Mouse (Mus musculus): ENCODE data around the gene Egfr. TPM values are rescaled to one million over a fixed set of nuclear protein-coding genes. Genes with fewer than 3 reads are reported as not detected.

Gene Egfr
- polyA plus RNA-seq, 1 experiment from 2014 or later: 1.3 TPM

- no peak overlapping the region for H3K4me3 ChIP-seq (ENCODE audit: low read depth, low read length)
- H3K9me3 ChIP-seq (replicated peaks; ENCODE audit: control insufficient read depth, low read length): no peaks in the 10 kb centered on the region
- no peaks in the 10 kb centered on the region for H3K4me1 ChIP-seq (ENCODE audit: control insufficient read depth, low read depth, low read length)
- H3K36me3 ChIP-seq (ENCODE audit: control insufficient read depth, insufficient read depth): no peaks in the 10 kb centered on the region
- no peak overlapping the region for H3K27ac ChIP-seq (ENCODE audit: low read length)
- no peak for ATAC-seq (ENCODE audit: low read depth)
- no peak overlapping the region for H3K4me2 ChIP-seq (ENCODE audit: low read depth, low read length)
- H3K27me3 ChIP-seq (ENCODE audit: control insufficient read depth, insufficient read depth, low read depth, low read length): no peaks in the 10 kb centered on the region
- H3K9ac ChIP-seq (ENCODE audit: low read depth, low read length): no peak overlapping the region
Measured at GRCm38 (mm10) chr11:16888086-16888485, 136.1 kb downstream of the Egfr start.

GRCm38 (mm10) chr11:16895441-16896356 lies 143.7 kb downstream of the Egfr start:
- 68% methylated on average over 13 of the region's 13 CpGs for WGBS (ENCODE audit: insufficient replicate concordance)
- Histone ChIP-seq H3K36me3 (ENCODE audit: control insufficient read depth, insufficient read depth) (no peaks in the 10 kb centered on the region), H3K4me3 (ENCODE audit: low read depth, low read length) (no peak overlapping the region), H3K27ac (ENCODE audit: low read length) (no peak overlapping the region), H3K4me2 (ENCODE audit: low read depth, low read length) (no peak overlapping the region), H3K4me1 (ENCODE audit: control insufficient read depth, low read depth, low read length) (no peaks in the 10 kb centered on the region), H3K27me3 (ENCODE audit: control insufficient read depth, insufficient read depth, low read depth, low read length) (no peaks in the 10 kb centered on the region), H3K9ac (ENCODE audit: low read depth, low read length) (no peak overlapping the region), H3K9me3 (replicated peaks; ENCODE audit: control insufficient read depth, low read length) (no peaks in the 10 kb centered on the region)
- no peak for ATAC-seq (ENCODE audit: low read depth)

GRCm38 (mm10) chr11:16897681-16898080 lies 145.7 kb downstream of the Egfr start:
- no peaks in the 10 kb centered on the region for H3K27me3 ChIP-seq (ENCODE audit: control insufficient read depth, insufficient read depth, low read depth, low read length)
- no peaks in the 10 kb centered on the region for H3K4me1 ChIP-seq (ENCODE audit: control insufficient read depth, low read depth, low read length)
- H3K4me3 ChIP-seq (ENCODE audit: low read depth, low read length): no peak overlapping the region
- no peak overlapping the region for H3K9ac ChIP-seq (ENCODE audit: low read depth, low read length)
- H3K36me3 ChIP-seq (ENCODE audit: control insufficient read depth, insufficient read depth): no peaks in the 10 kb centered on the region
- 71% methylated on average over 2 of the region's 2 CpGs for whole genome bisulfite sequencing (ENCODE audit: insufficient replicate concordance)
- no peaks in the 10 kb centered on the region for H3K9me3 ChIP-seq (replicated peaks; ENCODE audit: control insufficient read depth, low read length)
- H3K4me2 ChIP-seq (ENCODE audit: low read depth, low read length): no peak overlapping the region
- H3K27ac ChIP-seq (ENCODE audit: low read length): no peak overlapping the region
- ATAC-seq (ENCODE audit: low read depth): no peak

- H3K4me2 ChIP-seq (ENCODE audit: low read depth, low read length): no peak overlapping the region
- no peaks in the 10 kb centered on the region for H3K9me3 ChIP-seq (replicated peaks; ENCODE audit: control insufficient read depth, low read length)
- no peak overlapping the region for H3K4me3 ChIP-seq (ENCODE audit: low read depth, low read length)
- 43% methylated on average over 1 of the region's 1 CpGs for WGBS (ENCODE audit: insufficient replicate concordance)
- ATAC-seq (ENCODE audit: low read depth): 0 out of 2 replicates have a peak, but pooled peaks have one; percentile 13
- H3K27me3 ChIP-seq (ENCODE audit: control insufficient read depth, insufficient read depth, low read depth, low read length): no peaks in the 10 kb centered on the region
- no peaks in the 10 kb centered on the region for H3K36me3 ChIP-seq (ENCODE audit: control insufficient read depth, insufficient read depth)
- H3K9ac ChIP-seq (ENCODE audit: low read depth, low read length): no peak overlapping the region
- H3K4me1 ChIP-seq (ENCODE audit: control insufficient read depth, low read depth, low read length): no peaks in the 10 kb centered on the region
- no peak overlapping the region for H3K27ac ChIP-seq (ENCODE audit: low read length)
Measured at GRCm38 (mm10) chr11:16900182-16900581, 148.2 kb downstream of the Egfr start.

- 52% methylated on average over 8 of the region's 8 CpGs for WGBS (ENCODE audit: insufficient replicate concordance)
- no peaks in the 10 kb centered on the region for H3K27me3 ChIP-seq (ENCODE audit: control insufficient read depth, insufficient read depth, low read depth, low read length)
- no peaks in the 10 kb centered on the region for H3K9me3 ChIP-seq (replicated peaks; ENCODE audit: control insufficient read depth, low read length)
- H3K9ac ChIP-seq (ENCODE audit: low read depth, low read length): no peak overlapping the region
- no peak overlapping the region for H3K4me3 ChIP-seq (ENCODE audit: low read depth, low read length)
- H3K4me1 ChIP-seq (ENCODE audit: control insufficient read depth, low read depth, low read length): no peaks in the 10 kb centered on the region
- no peaks in the 10 kb centered on the region for H3K36me3 ChIP-seq (ENCODE audit: control insufficient read depth, insufficient read depth)
- ATAC-seq (ENCODE audit: low read depth): no peak; the same call in 1 of the 2 replicates
- H3K27ac ChIP-seq (ENCODE audit: low read length): no peak overlapping the region
- H3K4me2 ChIP-seq (ENCODE audit: low read depth, low read length): no peak overlapping the region
Measured at GRCm38 (mm10) chr11:16900653-16901416, 148.8 kb downstream of the Egfr start.

GRCm38 (mm10) chr11:16904302-16905011 lies 152.5 kb downstream of the Egfr start:
- no peaks in the 10 kb centered on the region for H3K4me1 ChIP-seq (ENCODE audit: control insufficient read depth, low read depth, low read length)
- 66% methylated on average over 8 of the region's 8 CpGs for WGBS (ENCODE audit: insufficient replicate concordance)
- ATAC-seq (ENCODE audit: low read depth): no peak

GRCm38 (mm10) chr11:16905012-16905332 lies 153.0 kb downstream of the Egfr start:
- 53% methylated on average over 3 of the region's 3 CpGs for WGBS (ENCODE audit: insufficient replicate concordance)
- no peaks in the 10 kb centered on the region for H3K4me1 ChIP-seq (ENCODE audit: control insufficient read depth, low read depth, low read length)
- H3K9ac ChIP-seq (ENCODE audit: low read depth, low read length): no peak overlapping the region
- H3K4me3 ChIP-seq (ENCODE audit: low read depth, low read length): no peak overlapping the region
- H3K9me3 ChIP-seq (replicated peaks; ENCODE audit: control insufficient read depth, low read length): no peaks in the 10 kb centered on the region
- no peak overlapping the region for H3K27ac ChIP-seq (ENCODE audit: low read length)
- ATAC-seq (ENCODE audit: low read depth): no peak
- no peaks in the 10 kb centered on the region for H3K36me3 ChIP-seq (ENCODE audit: control insufficient read depth, insufficient read depth)
- no peaks in the 10 kb centered on the region for H3K27me3 ChIP-seq (ENCODE audit: control insufficient read depth, insufficient read depth, low read depth, low read length)
- H3K4me2 ChIP-seq (ENCODE audit: low read depth, low read length): no peak overlapping the region

More at GRCm38 (mm10) chr11:16904302-16905011, 152.5 kb downstream of the Egfr start:
- Histone ChIP-seq H3K36me3 (ENCODE audit: control insufficient read depth, insufficient read depth) (no peaks in the 10 kb centered on the region), H3K4me2 (ENCODE audit: low read depth, low read length) (no peak overlapping the region), H3K27me3 (ENCODE audit: control insufficient read depth, insufficient read depth, low read depth, low read length) (no peaks in the 10 kb centered on the region), H3K4me3 (ENCODE audit: low read depth, low read length) (no peak overlapping the region), H3K27ac (ENCODE audit: low read length) (no peak overlapping the region), H3K9ac (ENCODE audit: low read depth, low read length) (no peak overlapping the region), H3K9me3 (replicated peaks; ENCODE audit: control insufficient read depth, low read length) (no peaks in the 10 kb centered on the region)

- H3K4me2 ChIP-seq (ENCODE audit: low read depth, low read length): no peak overlapping the region
- H3K4me1 ChIP-seq (ENCODE audit: control insufficient read depth, low read depth, low read length): no peaks in the 10 kb centered on the region
- H3K4me3 ChIP-seq (ENCODE audit: low read depth, low read length): no peak overlapping the region
- no peaks in the 10 kb centered on the region for H3K36me3 ChIP-seq (ENCODE audit: control insufficient read depth, insufficient read depth)
- H3K27ac ChIP-seq (ENCODE audit: low read length): no peak overlapping the region
- no peaks in the 10 kb centered on the region for H3K27me3 ChIP-seq (ENCODE audit: control insufficient read depth, insufficient read depth, low read depth, low read length)
- no peak overlapping the region for H3K9ac ChIP-seq (ENCODE audit: low read depth, low read length)
- no peak for ATAC-seq (ENCODE audit: low read depth)
- WGBS (ENCODE audit: insufficient replicate concordance): 72% methylated on average over 2 of the region's 2 CpGs
- H3K9me3 ChIP-seq (replicated peaks; ENCODE audit: control insufficient read depth, low read length): no peaks in the 10 kb centered on the region
Measured at GRCm38 (mm10) chr11:16906530-16906929, 154.5 kb downstream of the Egfr start.
